Mouse (Mus musculus): ENCODE measurements at regions not wholly inside any gene's neighbourhood (a gene's known extent, or its start where the extent isn't known, plus 50 kb on each side); places are given as distances from the start of the nearest gene placed in this dataset.

GRCm38 (mm10) chr2:116813559-116813895 is 65.0 kb upstream of the Tmco5 start:
- ATAC-seq (ENCODE audit: insufficient read depth, low FRiP score): no peak
- 26% methylated on average over 5 of the region's 5 CpGs for WGBS
- Histone ChIP-seq H3K36me3 (ENCODE audit: control insufficient read depth, insufficient read depth, low read length) (no peaks in the 10 kb centered on the region), H3K27ac (ENCODE audit: low read length) (no peak overlapping the region), H3K4me2 (ENCODE audit: low read depth, low read length) (peak overlapping the region; percentile 28), H3K27me3 (ENCODE audit: control insufficient read depth, insufficient read depth, low read length) (no peaks in the 10 kb centered on the region), H3K4me1 (ENCODE audit: control insufficient read depth, insufficient read depth, low read length) (peaks cover 5% of the 10 kb centered on the region), H3K4me3 (replicated peaks; ENCODE audit: low read length) (no peak overlapping the region), H3K9ac (ENCODE audit: low read length) (no peak overlapping the region), H3K9me3 (replicated peaks; ENCODE audit: control insufficient read depth, low read length) (no peaks in the 10 kb centered on the region)

- no peak overlapping the region for H3K27ac ChIP-seq (ENCODE audit: low read length)
- H3K4me2 ChIP-seq (ENCODE audit: low read depth, low read length): peak overlapping the region; percentile 8; the same call in 1 of the 2 replicates
- H3K4me3 ChIP-seq (replicated peaks; ENCODE audit: low read length): no peak overlapping the region
- no peaks in the 10 kb centered on the region for H3K36me3 ChIP-seq (ENCODE audit: control insufficient read depth, insufficient read depth, low read length)
- WGBS: 48% methylated on average over 6 of the region's 6 CpGs
- no peak overlapping the region for H3K9ac ChIP-seq (ENCODE audit: low read length)
- peaks cover 7% of the 10 kb centered on the region for H3K4me1 ChIP-seq (ENCODE audit: control insufficient read depth, insufficient read depth, low read length)
- H3K27me3 ChIP-seq (ENCODE audit: control insufficient read depth, insufficient read depth, low read length): no peaks in the 10 kb centered on the region
- ATAC-seq (ENCODE audit: insufficient read depth, low FRiP score): no peak
- H3K9me3 ChIP-seq (replicated peaks; ENCODE audit: control insufficient read depth, low read length): no peaks in the 10 kb centered on the region
These were observed 61.4 kb upstream of the Tmco5 start for GRCm38 (mm10) chr2:116817134-116817533.

- Histone ChIP-seq H3K36me3 (ENCODE audit: control insufficient read depth, insufficient read depth, low read length) (no peaks in the 10 kb centered on the region), H3K9me3 (replicated peaks; ENCODE audit: control insufficient read depth, low read length) (no peaks in the 10 kb centered on the region), H3K9ac (ENCODE audit: low read length) (no peak overlapping the region), H3K4me2 (ENCODE audit: low read depth, low read length) (peak overlapping the region; percentile 8; the same call in 1 of the 2 replicates), H3K4me1 (ENCODE audit: control insufficient read depth, insufficient read depth, low read length) (peaks cover 7% of the 10 kb centered on the region), H3K27me3 (ENCODE audit: control insufficient read depth, insufficient read depth, low read length) (no peaks in the 10 kb centered on the region), H3K27ac (ENCODE audit: low read length) (no peak overlapping the region), H3K4me3 (replicated peaks; ENCODE audit: low read length) (no peak overlapping the region)
- 47% methylated on average over 9 of the region's 9 CpGs for WGBS
- no peak for ATAC-seq (ENCODE audit: insufficient read depth, low FRiP score)
These were observed 60.9 kb upstream of the Tmco5 start for GRCm38 (mm10) chr2:116817561-116817960.

- Histone ChIP-seq H3K27ac (ENCODE audit: low read length) (no peak overlapping the region), H3K27me3 (ENCODE audit: control insufficient read depth, insufficient read depth, low read length) (no peaks in the 10 kb centered on the region), H3K4me2 (ENCODE audit: low read depth, low read length) (no peak overlapping the region), H3K36me3 (ENCODE audit: control insufficient read depth, insufficient read depth, low read length) (no peaks in the 10 kb centered on the region), H3K9ac (ENCODE audit: low read length) (no peak overlapping the region), H3K4me3 (replicated peaks; ENCODE audit: low read length) (no peak overlapping the region), H3K9me3 (replicated peaks; ENCODE audit: control insufficient read depth, low read length) (no peaks in the 10 kb centered on the region), H3K4me1 (ENCODE audit: control insufficient read depth, insufficient read depth, low read length) (peaks cover 2% of the 10 kb centered on the region; the same call in 1 of the 2 replicates)
- WGBS: 26% methylated on average over 2 of the region's 2 CpGs
- peak; percentile 66; the same call in 1 of the 2 replicates for ATAC-seq (ENCODE audit: insufficient read depth, low FRiP score)
These were observed 59.9 kb upstream of the Tmco5 start for GRCm38 (mm10) chr2:116818550-116818949.

- Histone ChIP-seq H3K4me1 (ENCODE audit: control insufficient read depth, insufficient read depth, low read length) (0 out of 2 replicates have a peak, but pooled peaks cover 2% of the 10 kb centered on the region), H3K36me3 (ENCODE audit: control insufficient read depth, insufficient read depth, low read length) (no peaks in the 10 kb centered on the region), H3K27me3 (ENCODE audit: control insufficient read depth, insufficient read depth, low read length) (no peaks in the 10 kb centered on the region), H3K9me3 (replicated peaks; ENCODE audit: control insufficient read depth, low read length) (no peaks in the 10 kb centered on the region), H3K9ac (ENCODE audit: low read length) (no peak overlapping the region), H3K27ac (ENCODE audit: low read length) (no peak overlapping the region), H3K4me3 (replicated peaks; ENCODE audit: low read length) (no peak overlapping the region), H3K4me2 (ENCODE audit: low read depth, low read length) (no peak overlapping the region)
- ATAC-seq (ENCODE audit: insufficient read depth, low FRiP score): no peak
- WGBS: 60% methylated on average over 13 of the region's 13 CpGs
These were observed 59.3 kb upstream of the Tmco5 start for GRCm38 (mm10) chr2:116819016-116819687.

GRCm38 (mm10) chr2:116820831-116821745 is 57.4 kb upstream of the Tmco5 start:
- Histone ChIP-seq H3K27me3 (ENCODE audit: control insufficient read depth, insufficient read depth, low read length) (no peaks in the 10 kb centered on the region), H3K27ac (ENCODE audit: low read length) (no peak overlapping the region), H3K4me3 (replicated peaks; ENCODE audit: low read length) (no peak overlapping the region), H3K4me1 (ENCODE audit: control insufficient read depth, insufficient read depth, low read length) (0 out of 2 replicates have a peak, but pooled peaks cover 2% of the 10 kb centered on the region), H3K36me3 (ENCODE audit: control insufficient read depth, insufficient read depth, low read length) (no peaks in the 10 kb centered on the region), H3K9me3 (replicated peaks; ENCODE audit: control insufficient read depth, low read length) (no peaks in the 10 kb centered on the region), H3K9ac (ENCODE audit: low read length) (no peak overlapping the region), H3K4me2 (ENCODE audit: low read depth, low read length) (no peak overlapping the region)
- ATAC-seq (ENCODE audit: insufficient read depth, low FRiP score): no peak
- 33% methylated on average over 13 of the region's 13 CpGs for WGBS

Measured in stomach, embryonic 16.5 days (tissue).